Mouse (Mus musculus): ENCODE results near the gene Sema4b.

Gene Sema4b

GRCm38 (mm10) chr7:80216566-80216965 is 29.9 kb downstream of the Sema4b start:
- no peak for DNase-seq (ENCODE audit: extremely low spot score, low spot score)

- no peak for DNase-seq (ENCODE audit: extremely low spot score, low spot score)
Measured at GRCm38 (mm10) chr7:80218666-80219065, 32.0 kb downstream of the Sema4b start.

- DNase-seq (ENCODE audit: extremely low spot score, low spot score), result no peak
Measured at GRCm38 (mm10) chr7:80220237-80220797, 33.7 kb downstream of the Sema4b start.

DNA sequence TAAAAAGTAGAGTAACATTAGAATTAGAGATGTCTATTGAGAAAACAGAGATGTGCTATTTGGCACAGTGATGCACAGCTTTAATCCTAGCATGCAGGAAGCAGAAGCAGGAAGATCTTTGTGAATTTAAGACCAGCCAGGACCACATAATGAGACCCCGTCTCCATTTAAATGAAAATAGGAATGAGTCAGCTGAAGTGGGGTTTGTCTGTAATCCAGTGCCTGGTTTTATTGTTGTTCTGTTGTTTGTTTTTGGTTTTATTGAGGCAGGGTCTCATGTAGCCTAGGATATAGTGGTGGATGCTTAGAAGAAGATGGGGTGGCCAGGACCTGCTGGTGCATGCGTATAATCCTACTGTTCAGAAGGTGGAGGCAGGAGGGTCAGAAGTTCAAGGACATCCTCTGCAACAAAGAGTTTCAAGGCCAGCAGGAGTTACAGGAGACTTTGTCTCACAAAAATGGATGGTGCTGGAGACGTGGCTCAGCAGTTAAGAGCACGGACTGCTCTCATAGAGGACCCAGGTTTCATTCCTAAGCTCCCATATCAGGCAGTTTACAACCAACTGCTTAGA is 34.6 kb downstream of the Sema4b start:
- no peak for DNase-seq (ENCODE audit: extremely low spot score, low spot score)

- no peak for DNase-seq (ENCODE audit: extremely low spot score, low spot score)
Measured at GRCm38 (mm10) chr7:80227065-80227464, 40.4 kb downstream of the Sema4b start.

- DNase-seq (ENCODE audit: extremely low spot score, low spot score), result no peak
Measured at GRCm38 (mm10) chr7:80230196-80230595, 43.6 kb downstream of the Sema4b start.

- no peak for DNase-seq (ENCODE audit: extremely low spot score, low spot score)
Measured at GRCm38 (mm10) chr7:80231971-80232488, 45.4 kb downstream of the Sema4b start.

DNA sequence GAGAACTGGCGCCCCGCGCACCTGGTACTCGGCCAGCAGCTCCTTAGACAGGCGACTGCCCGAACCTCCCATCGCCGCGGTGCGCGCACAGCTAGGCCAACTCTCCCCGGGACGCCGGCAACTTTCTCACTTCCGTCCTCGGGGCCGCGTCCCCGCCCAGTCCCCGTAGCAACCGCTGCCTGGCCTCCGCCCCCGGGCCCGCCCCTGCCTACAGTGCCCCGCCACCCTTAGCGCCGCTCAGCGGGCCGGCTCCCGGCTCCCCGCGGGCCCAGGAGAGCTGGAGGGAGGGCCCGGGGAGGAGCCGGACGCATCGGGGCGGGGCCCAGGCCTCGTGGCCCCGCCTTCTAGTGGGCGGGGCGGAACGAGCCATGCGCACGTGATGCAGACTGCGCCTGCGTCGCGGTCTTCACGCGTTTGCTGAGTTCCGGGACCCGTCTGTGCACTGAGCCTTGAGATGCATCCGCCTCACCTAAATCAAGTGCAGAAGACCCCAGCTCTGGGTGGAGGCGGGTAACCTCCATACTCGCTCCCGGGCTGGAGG is 45.9 kb downstream of the Sema4b start, which contains the start of the genes Cib1 and Gdpgp1:
Gene Cib1, minus strand, starts transcription at position 325 of the 541 bp plus-strand sequence.
Gene Gdpgp1, plus strand, starts transcription at position 377 of the 541 bp plus-strand sequence.
- peak; percentile 97 for DNase-seq (ENCODE audit: extremely low spot score, low spot score)

- DNase-seq (ENCODE audit: extremely low spot score, low spot score), result no peak
Measured at GRCm38 (mm10) chr7:80233799-80234198, 47.2 kb downstream of the Sema4b start.

DNA sequence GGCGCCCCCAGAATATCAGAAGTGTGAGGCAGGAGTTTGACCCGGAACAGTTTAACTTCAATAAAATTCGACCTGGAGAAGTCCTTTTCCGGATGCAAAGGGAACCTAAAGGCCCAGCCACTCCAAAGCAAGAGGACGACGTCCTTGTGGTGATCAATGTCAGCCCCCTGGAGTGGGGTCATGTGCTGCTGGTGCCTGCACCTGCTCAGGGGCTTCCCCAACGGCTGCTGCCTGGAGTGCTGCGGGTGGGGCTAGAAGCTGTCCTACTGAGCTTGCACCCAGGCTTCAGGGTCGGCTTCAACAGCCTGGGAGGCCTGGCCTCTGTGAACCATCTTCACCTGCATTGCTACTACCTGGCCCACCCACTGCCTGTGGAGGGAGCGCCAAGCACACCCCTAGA is 51.9 kb downstream of the Sema4b start:
- no peak for DNase-seq (ENCODE audit: extremely low spot score, low spot score)

- no peak for DNase-seq (ENCODE audit: extremely low spot score, low spot score)
Measured at GRCm38 (mm10) chr7:80241661-80242060, 55.0 kb downstream of the Sema4b start.

GRCm38 (mm10) chr7:80244851-80245250 is 58.2 kb downstream of the Sema4b start:
- no peak for DNase-seq (ENCODE audit: extremely low spot score, low spot score)

DNA sequence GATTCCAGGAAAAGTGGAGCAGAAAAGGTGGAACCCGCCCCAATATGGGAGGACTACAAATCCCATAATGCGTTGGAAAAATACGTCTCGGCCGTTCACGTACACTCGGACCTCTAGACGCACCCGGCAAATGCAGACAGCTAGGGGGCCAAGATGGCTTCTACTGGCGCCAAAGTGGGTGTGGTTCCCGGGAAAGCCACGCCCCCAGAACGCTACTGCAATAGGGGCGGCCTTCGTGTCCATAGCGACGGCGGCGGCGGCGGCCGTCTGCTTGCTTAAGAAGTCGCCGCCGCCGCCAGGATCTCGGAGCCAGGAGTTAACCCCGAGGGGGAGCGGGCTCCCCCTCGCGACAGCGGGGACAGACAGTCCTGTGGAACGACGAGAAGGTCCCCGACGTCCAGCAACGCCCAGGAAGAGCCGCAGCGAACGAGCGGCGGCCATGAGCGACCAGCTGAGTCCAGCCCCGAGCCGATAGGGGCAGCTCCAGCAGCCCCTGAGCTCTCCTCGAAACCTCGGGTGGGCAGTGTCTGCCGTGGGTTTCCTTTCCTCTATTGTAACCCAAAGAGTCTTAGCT is 59.6 kb downstream of the Sema4b start, which contains the start of gene Ttll13:
Gene Ttll13, plus strand, starts transcription at position 229 of the 574 bp plus-strand sequence.
- peak; percentile 94 for DNase-seq (ENCODE audit: extremely low spot score, low spot score)

DNA sequence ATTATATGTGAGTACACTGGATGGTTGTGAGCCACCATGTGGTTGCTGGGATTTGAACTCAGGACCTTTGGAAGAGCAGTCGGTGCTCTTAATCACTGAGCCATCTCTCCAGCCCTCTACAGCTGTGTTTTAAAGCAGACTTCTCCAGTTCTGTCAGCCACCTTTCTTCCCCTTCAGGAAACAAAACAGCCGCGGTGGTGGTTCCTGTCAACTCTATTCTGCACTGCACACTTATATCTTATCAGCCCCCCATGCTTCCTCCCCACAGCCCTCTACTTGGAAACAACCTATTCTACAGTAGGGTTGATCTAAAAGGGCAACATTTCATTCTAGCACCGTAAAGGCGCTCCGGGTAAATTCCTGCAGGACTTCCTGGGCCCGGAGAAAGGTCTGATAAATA is 60.2 kb downstream of the Sema4b start:
- no peak for DNase-seq (ENCODE audit: extremely low spot score, low spot score)

DNA sequence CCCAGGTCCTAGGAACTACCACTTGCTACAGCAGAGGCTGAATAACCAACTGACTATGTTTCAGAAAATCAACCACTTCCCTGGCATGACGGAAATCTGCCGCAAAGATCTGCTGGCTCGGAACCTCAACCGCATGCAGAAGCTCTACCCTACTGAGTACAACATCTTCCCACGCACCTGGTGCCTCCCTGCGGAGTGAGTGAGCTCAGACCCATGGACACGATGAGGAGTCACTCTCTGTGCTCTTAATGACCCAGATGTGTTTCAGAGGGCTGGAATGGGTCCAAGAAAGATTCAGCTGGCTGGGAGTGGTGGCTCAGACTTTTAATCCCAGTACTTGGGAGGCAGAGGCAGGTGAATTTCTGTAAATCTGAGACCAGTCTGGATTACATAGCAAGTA is 65.8 kb downstream of the Sema4b start:
- no peak for DNase-seq (ENCODE audit: extremely low spot score, low spot score)

DNA sequence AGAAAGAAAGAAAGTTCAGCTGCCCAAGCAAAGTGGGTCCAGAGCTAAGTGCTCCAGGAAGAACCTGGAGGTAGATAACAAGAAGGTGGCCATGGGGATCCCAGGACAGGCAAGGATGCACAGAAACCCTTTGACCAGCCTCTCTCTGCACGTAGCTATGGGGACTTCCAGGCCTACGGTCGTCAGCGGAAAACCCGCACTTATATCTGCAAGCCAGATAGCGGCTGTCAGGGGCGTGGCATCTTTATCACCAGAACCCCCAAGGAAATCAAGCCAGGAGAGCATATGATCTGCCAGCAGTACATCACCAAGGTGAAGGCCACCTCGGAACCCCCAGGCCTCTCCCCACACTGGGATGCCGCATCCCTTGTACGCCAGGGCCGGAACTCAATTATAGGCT is 66.2 kb downstream of the Sema4b start:
- no peak for DNase-seq (ENCODE audit: extremely low spot score, low spot score)

DNA sequence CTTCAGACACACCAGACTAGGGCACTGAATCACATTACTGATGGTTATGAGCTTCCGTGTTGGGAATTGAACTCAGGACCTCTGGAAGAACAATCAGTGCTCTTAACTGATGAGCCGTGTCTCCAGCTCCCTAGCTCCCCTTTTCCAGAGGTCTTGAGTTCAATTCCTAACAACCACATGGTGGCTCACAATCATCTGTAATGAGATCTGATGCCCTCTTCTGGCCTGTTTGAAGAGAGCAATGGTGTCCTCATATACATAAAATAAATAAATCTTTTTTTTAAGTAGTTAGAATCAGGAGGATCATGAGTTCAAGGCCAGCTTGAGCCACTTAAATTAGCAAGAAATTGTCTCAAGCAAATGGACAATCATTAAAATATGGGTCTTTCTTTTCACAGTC is 69.3 kb downstream of the Sema4b start:
- DNase-seq (ENCODE audit: extremely low spot score, low spot score), result no peak

DNA sequence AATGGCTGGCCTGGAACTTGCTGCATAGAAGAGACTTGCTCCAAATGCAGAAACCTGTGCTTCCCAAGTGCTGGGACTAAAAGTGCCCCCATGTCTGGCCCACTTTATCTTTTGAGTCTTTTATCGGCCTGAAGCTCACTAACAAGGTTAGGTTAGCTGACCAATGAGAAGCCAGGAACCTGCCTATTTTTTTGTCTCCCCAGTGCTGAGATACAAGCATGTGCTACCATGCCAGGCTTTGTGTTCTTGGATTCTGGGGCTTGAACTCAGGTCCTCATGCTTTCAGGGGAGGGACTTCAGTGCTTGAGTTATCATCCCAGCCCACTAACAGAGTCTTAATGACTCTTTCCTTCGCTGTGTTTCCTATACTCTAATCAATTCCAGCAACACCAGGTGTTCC is 71.1 kb downstream of the Sema4b start:
- no peak for DNase-seq (ENCODE audit: extremely low spot score, low spot score)

GRCm38 (mm10) chr7:80260625-80261371 is 74.2 kb downstream of the Sema4b start, which contains the start of gene Ngrn:
TSS of gene Ngrn (plus strand) at chr7:80261215.
- peak; percentile 87 for DNase-seq (ENCODE audit: extremely low spot score, low spot score)

- DNase-seq (ENCODE audit: extremely low spot score, low spot score), result no peak
Measured at GRCm38 (mm10) chr7:80261372-80261990, 74.8 kb downstream of the Sema4b start.

- no peak for DNase-seq (ENCODE audit: extremely low spot score, low spot score)
Measured at GRCm38 (mm10) chr7:80264606-80265005, 78.0 kb downstream of the Sema4b start.

Measured in neural tube, embryonic 10.5 days (tissue).